Mouse (Mus musculus): ENCODE data around the gene Capn1. TPM values are rescaled to one million over a fixed set of nuclear protein-coding genes. Genes with fewer than 3 reads are reported as not detected.

The Capn1 gene
- total and polyA plus RNA-seq, 3 experiments = 34.9 to 42.1 (median 37.9) TPM

- no peak for DNase-seq
Observed at GRCm38 (mm10) chr19:5990033-5990432, 25.7 kb downstream of the Capn1 start.

GRCm38 (mm10) chr19:5989585-5989984 lies 26.1 kb downstream of the Capn1 start:
- no peak for DNase-seq

GRCm38 (mm10) chr19:5988815-5989452 lies 26.8 kb downstream of the Capn1 start:
- DNase-seq = peak; percentile 88

- no peak for DNase-seq
Observed at GRCm38 (mm10) chr19:5988027-5988814, 27.5 kb downstream of the Capn1 start.

- no peak for DNase-seq
Observed at GRCm38 (mm10) chr19:5986043-5986442, 29.7 kb downstream of the Capn1 start, which contains the start of gene Slc22a20. Gene Slc22a20 (minus strand): TSS chr19:5986143.

GRCm38 (mm10) chr19:5980477-5980876 lies 35.2 kb downstream of the Capn1 start:
- DNase-seq = no peak

GRCm38 (mm10) chr19:5977717-5978116 lies 38.0 kb downstream of the Capn1 start:
- no peak for DNase-seq

- DNase-seq = no peak
Observed at GRCm38 (mm10) chr19:5975676-5976075, 40.0 kb downstream of the Capn1 start.

GRCm38 (mm10) chr19:5975112-5975511 lies 40.6 kb downstream of the Capn1 start:
- DNase-seq = no peak

GRCm38 (mm10) chr19:5967664-5968063 lies 48.0 kb downstream of the Capn1 start:
- DNase-seq = no peak

- no peak for DNase-seq
Observed at GRCm38 (mm10) chr19:5966786-5967185, 48.9 kb downstream of the Capn1 start.

GRCm38 (mm10) chr19:5965910-5966309 lies 49.8 kb downstream of the Capn1 start:
- DNase-seq = no peak

- DNase-seq = peak; percentile 74
Observed at GRCm38 (mm10) chr19:5965280-5965679, 50.4 kb downstream of the Capn1 start.

- DNase-seq = no peak
Observed at GRCm38 (mm10) chr19:5964804-5965203, 50.9 kb downstream of the Capn1 start.

GRCm38 (mm10) chr19:5963883-5964562 lies 51.7 kb downstream of the Capn1 start, which contains the start of gene Pola2:
Gene Pola2 (minus strand): TSS chr19:5964202.
- DNase-seq = peak; percentile 93

- no peak for DNase-seq
Observed at GRCm38 (mm10) chr19:5962651-5963050, 53.0 kb downstream of the Capn1 start.

- DNase-seq = no peak
Observed at GRCm38 (mm10) chr19:5957371-5957770, 58.3 kb downstream of the Capn1 start.

GRCm38 (mm10) chr19:5956685-5957084 lies 59.0 kb downstream of the Capn1 start:
- DNase-seq = peak; percentile 85

- peak; percentile 49 for DNase-seq
Observed at GRCm38 (mm10) chr19:5955704-5956670, 59.7 kb downstream of the Capn1 start.

GRCm38 (mm10) chr19:5954936-5955335 lies 60.8 kb downstream of the Capn1 start:
- DNase-seq = no peak

- peak; percentile 70 for DNase-seq
Observed at GRCm38 (mm10) chr19:5954031-5954710, 61.5 kb downstream of the Capn1 start.

Data from adrenal gland, adult 2 months (tissue).